Mouse (Mus musculus): ENCODE data around the gene Gja6.

Gja6 gene

GRCm38 (mm10) chrX:160906952-160907351 is at the start of gene Gja6:
Gja6 (minus strand) TSS chrX:160907052.
- no peak for DNase-seq

DNA sequence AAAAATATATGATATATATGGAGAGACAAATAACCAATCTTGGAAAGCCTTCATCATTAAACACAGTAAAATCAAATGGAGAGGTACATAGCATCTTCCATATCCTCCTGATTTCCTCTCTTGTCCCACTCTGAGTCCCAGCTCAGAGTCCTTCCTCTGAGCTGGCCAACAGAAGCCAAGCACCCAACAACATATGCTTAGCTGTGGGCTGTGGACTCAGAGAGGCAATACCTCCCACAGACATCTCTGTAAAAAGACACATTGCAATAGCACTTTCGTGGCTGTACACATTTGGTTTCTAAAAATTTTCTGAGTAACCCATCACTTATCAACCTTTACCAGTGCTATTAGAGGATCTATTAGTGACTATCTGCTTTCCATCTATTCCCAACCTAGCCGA is 42.7 kb upstream of the Gja6 start:
- DNase-seq: no peak

DNA sequence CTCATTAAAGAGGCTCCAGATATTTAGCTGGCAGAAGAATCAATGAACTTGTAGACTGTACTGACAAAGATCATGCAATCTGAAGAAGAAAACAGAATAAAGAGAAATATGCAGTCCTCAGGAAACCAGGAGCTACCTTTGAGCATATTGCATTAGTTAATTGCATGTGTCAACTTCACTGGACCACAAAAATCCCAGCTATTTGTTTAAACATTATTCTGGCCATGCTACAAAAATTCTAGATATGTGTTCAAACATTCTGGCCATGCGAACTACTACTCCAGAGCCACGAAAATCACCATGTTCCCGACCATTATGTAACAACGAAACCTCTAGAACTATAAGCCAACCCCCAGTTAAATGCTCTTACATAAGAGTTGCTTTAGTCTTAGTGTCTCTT is 37.9 kb upstream of the Gja6 start:
- no peak for DNase-seq

GRCm38 (mm10) chrX:160935541-160935940 is 28.7 kb upstream of the Gja6 start:
- DNase-seq: peak; percentile 19

GRCm38 (mm10) chrX:160930656-160931055 is 23.8 kb upstream of the Gja6 start:
- DNase-seq: peak; percentile 21

DNA sequence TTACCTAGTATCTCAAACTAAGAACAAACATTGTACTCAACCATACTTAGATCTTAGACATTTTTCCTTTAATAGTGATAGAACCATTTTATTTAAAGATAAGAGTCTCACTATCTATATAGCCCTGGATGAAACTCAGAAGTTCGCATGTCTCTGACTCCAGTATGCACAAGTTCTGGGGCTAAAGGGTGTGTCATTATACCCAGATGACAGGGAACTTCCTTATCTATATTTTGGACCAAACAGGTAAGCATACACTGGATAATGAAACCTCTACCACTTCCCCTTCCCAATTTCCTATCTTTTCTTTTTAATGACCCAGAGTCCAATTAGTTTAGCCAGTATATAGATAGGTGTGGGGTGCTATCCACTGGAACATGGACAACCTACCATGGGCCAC is 22.0 kb upstream of the Gja6 start:
- no peak for DNase-seq

- DNase-seq: no peak
These were observed 12.3 kb upstream of the Gja6 start for GRCm38 (mm10) chrX:160919022-160919637.

DNA sequence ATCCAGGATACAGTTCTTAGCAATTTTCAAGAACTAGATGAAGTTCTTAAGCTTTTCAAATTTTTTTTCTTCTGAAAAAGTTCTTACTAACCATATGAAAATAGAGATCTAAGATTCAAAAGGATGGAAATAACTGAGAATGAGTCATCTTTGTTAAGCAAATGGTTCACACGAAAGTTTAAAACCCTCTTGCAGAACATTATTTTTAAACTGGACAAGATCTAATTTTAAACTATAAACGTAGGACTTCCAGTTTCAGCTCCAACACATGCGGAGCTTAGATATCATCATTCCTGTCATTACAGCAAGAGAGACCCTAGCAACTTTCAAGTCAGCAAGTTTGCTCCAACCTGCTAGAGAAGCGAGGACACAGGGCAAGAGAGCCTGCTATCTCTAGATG is 375 bp downstream of the Gja6 start:
- DNase-seq: no peak

GRCm38 (mm10) chrX:160905913-160906312 is 939 bp downstream of the Gja6 start:
- DNase-seq: no peak

DNA sequence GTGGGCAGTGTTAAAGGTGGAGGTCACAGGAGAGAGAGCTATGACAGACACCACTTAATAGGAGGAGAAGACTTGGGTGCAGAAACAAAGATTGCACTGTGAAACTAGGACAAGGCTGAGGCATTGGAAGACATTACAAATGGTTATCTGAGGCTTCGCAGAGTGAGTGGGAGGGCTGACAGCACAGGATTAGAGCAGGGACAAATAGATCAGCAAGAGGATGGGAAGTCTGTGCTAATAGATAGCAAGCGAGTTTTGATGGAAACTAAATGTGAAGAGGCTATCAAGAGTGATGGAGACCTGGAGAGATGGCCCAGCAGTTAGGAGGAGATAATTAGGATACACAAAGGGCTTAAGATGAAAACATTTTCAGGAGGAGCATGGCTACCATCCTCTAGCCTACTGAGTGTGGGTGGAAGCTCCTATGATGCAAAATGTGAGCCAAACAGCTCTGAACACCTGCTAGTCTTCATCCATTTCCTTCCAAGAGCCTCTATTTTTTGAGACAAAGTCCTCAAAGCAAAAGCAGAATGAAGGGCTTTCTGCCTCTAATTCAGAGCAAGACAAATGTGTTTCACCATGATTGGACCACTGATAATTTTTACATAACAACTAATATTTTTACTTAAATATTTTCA is 1.7 kb downstream of the Gja6 start:
- no peak for DNase-seq

DNA sequence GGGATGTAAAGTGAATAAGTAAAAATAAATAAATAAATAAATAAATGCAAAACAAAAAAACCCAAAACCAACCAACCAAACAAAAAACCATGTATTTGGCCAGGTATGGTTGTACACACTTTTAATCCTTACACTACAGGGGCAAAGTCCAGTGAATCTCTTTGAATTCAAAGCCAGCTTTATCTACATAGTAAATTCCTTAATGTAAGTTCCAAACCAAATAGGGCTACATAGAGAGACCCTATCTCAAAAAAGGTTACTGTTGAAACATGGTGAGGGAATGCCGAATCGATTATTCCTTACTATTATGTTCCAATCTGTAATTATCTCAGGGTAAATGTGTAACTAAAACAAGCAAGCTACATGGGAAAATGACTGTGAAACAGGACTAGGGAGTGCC is 5.7 kb downstream of the Gja6 start:
- DNase-seq: no peak

DNA sequence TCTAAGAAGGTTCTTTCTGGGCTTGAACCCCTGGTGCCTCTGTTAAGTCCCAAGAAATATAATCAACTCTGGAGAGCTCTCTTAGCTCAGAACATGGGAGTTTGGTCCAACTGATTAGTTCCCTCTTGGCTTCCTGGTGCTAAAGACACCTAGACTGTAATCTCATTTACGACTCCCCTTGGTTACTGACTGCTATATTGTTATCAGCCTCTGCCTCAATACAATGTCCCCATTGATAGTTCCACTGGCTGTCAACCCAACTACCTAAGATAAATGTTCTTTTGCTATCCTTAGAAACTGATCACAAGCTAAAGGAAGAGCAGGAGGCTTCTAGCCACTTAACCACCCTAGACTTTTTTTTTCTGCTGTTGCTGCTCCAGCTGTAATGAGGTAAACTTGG is 14.8 kb downstream of the Gja6 start:
- no peak for DNase-seq

DNA sequence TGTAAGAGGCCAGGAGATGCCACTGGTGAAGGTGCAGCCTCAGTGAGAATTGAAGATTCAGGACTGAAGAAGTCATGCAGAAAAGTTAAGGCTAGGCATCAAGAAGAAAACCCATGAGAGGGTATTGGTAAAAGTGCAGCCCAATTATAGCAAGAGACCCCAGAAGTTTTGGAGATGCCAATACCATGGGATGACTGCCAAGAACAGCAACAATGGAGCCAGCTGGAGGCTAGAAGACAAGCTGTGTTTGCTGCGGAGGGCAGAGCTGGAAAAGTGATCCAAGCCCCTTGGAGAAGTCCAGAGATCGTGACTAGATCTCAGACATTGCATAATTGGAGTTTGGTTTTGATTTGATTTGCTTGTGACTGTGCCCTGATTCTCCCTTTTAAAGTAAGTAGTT is 20.6 kb downstream of the Gja6 start:
- no peak for DNase-seq

DNA sequence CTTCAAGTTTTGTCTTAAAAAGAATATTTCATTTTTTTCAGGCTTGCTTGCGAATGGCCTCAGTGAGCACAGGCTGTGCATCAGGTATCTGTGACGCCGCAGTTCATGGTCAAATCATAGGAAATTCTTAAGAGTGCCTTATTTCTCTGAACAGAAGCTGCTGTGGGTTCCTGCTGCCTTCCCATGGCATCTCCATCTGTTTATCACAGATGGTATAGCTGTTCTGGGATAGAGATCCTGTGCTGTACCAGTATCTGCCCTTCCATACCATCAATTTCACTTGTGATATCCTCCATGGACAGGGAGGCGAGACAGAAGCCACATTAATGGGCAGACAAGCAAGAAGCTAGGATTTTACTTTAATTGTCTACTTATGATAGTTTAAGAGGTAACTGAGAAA is 40.3 kb downstream of the Gja6 start:
- no peak for DNase-seq

DNA sequence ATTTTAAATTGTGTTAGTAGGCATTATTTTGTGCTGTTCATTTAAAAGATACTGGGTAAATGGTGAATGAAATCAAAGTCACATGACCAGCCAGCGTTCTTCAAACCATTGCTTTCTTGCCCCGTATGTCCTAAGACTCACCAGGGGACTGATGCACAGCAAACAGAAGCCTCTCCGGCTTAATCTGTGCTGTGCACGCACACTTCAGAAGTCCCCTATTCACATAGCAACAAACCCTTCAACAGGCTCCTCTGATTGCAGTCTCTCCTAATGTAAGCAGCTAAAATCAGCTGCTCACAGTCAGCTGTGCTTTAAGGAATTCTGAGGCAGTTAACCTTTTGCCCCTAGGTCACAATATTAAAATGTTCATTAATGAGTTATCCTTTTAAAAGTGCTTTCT is 41.8 kb downstream of the Gja6 start:
- DNase-seq: no peak

DNA sequence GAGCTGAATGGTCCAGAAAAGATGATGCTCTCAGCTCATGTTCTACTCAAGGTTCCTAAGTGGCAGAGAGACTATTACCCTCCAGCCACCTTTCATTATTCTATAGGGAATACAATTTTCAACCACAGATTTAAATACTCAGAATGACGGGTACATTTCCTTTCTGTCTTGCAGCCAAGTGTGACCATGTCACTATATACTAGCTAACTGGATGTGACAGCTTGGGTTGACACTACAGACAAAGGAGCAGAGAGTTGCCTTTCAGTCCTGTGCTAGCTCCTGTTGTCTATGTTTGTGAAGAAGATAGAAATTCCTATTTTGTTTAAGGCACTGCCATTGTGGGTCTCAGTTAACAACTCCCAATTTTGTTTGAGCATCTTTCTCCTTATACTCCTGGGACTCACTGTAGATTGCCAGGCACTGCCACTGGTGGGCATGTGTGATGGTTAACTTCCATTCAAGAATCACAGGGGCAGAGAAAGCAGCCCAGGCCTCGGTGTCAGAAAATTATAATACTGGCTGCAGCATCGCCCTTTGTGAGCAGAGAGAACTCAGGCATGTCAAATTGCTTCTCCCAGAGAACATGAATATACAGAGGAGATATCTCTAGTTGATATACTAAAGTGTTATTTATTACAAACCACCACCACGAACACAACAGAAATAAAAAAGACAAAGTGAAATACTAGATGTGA is 43.0 kb downstream of the Gja6 start:
- no peak for DNase-seq

Measured in thymus, postnatal 4 days (tissue).